Mouse (Mus musculus) G1E (cell line): ENCODE measurements around the gene Maml2.

Experiments
- CTCF ChIP-seq: IDR thresholded peaks from 2 replicates; pipeline ENCODE4 v1.5.1; 2012; ENCODE audit warnings: low read depth, low read length, inconsistent platforms, mixed read lengths
- GATA2 ChIP-seq: IDR thresholded peaks from 2 replicates; pipeline ENCODE4 v1.6.1; 2012; ENCODE audit warnings: low read depth, low read length, inconsistent platforms, borderline replicate concordance

DNA sequence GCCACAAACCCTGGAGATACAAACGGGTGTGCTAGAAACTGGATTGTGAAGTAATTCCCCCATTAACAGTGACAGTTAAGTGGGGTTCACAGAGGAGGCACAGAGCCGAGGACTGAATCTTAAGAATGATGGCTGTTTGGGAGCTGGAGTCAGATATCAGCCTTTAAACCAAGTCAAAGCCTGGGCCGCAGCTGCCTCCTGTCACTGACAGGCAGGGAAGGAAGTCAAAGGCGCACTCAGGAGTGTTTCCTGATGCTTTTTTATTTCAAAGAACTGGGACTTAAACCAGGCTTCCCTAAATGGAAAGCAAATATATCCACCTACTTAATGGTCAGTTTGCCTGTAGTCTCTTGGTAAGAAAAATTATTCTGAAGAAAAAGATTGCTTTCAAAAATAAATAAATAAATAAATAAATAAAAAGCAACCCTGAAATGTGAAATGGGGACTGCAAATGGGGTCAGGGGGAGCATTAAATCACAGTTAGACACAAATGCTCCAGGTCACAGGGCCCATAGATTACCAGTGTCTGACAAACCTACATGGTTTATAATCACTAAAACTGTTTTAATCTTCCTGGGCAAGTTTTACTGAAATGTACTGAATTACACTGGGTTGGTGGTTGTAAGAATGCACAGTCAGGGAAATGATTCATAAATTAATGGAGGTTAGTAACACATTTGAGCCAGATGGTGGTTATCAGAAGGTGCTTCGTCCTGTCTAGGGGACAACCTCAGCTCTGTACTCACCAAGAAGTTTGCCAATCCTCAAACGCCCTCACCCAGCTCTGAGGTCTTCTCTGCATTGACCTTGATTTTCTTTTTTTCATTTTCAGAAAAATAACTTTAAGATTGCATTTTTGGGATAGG lies 209.4 kb downstream of the Maml2 start:
- TF ChIP-seq CTCF: no peak
- TF ChIP-seq GATA2: no peak
